Mouse (Mus musculus) megakaryocyte progenitor cell, adult 5-6 weeks (primary cell): Measurements from ENCODE around the gene Cdca4. TPM values are rescaled to one million over a fixed set of nuclear protein-coding genes. Genes with fewer than 3 reads are reported as not detected.

Source experiments
- ATAC-seq: replicated peaks from 2 replicates; pipeline ENCODE4 v1.8.0; 2016; ENCODE audit warnings: mild to moderate bottlenecking, moderate TSS enrichment, inconsistent platforms; ENCODE audit not compliant: poor library complexity
- total RNA-seq, 2 experiments: library from RNA; stranded (forward) in 1 of 2; stranded (reverse) in 1 of 2; fragments of 157-497, 149-512 nt in 1 of 2; fragments of 200-1000 nt in 1 of 2; gene quantifications; 2 replicates each; pipeline versions ENCODE4 v1.2.3 to v1.2.4; 2015 to 2017

The Cdca4 gene
- total RNA-seq (2015) (64.3 and 68.9 TPM in 2 replicates), total RNA-seq (2017) (56.8 and 63.6 TPM in 2 replicates)

GRCm38 (mm10) chr12:112829244-112829864, at the start of gene Cdca4:
TSS of gene Cdca4 (minus strand) at chr12:112829423.
- peak; percentile 84 for ATAC-seq

- no peak for ATAC-seq
These were observed 48.4 kb upstream of the Cdca4 start for GRCm38 (mm10) chr12:112877607-112878020.

DNA sequence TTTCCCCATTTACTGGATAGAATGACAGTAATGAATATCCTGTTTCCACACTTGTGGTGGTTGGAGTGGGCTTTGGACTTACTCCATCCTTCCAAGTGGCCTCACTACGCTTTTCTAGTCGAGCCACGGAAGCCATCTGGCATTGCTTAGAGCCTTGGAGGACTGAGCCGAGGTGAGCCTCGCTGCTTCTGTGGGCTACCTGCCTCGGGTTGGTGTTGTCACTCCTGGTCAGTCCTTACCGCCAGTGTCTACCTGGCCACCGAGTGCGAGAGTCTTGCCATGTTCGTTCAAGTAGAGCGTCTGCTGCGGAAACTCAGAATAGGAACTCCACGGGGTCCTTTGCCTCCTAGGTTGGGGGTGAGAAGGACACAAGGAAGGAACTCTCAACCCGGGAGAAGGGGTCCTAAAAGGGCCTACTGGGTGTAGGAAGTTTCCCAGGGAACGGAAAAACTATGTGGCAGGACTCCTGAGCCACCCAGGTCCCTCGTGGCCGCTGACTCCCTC, 47.9 kb upstream of the Cdca4 start:
- no peak for ATAC-seq

GRCm38 (mm10) chr12:112876332-112877072, 47.3 kb upstream of the Cdca4 start:
- ATAC-seq = peak; percentile 53

- ATAC-seq = peak; percentile 63
These were observed 46.2 kb upstream of the Cdca4 start for GRCm38 (mm10) chr12:112875225-112876013.

- no peak for ATAC-seq
These were observed 45.0 kb upstream of the Cdca4 start for GRCm38 (mm10) chr12:112874199-112874598.

GRCm38 (mm10) chr12:112873452-112874190, 44.4 kb upstream of the Cdca4 start:
- peak; percentile 68 for ATAC-seq

GRCm38 (mm10) chr12:112872991-112873390, 43.8 kb upstream of the Cdca4 start:
- no peak for ATAC-seq

DNA sequence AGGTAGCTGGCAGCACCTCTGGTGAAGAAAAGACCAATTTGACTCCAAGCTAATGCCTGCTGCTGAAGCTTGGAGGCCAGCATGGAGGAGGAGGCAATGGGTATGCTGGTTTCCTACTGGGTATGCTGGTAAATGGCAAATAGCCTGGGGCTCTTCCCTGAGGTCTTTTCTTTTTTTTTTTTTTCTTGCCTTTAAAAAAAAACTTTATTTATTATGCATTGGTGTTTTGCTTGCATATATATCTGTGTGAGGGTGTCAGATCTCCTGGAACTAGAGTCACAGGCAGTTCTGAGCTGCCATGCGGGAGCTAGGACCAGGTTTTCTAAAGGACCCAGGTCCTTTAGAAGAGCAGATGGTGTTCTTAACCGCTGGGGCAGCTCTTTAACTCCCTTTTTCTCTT, 42.0 kb upstream of the Cdca4 start:
- no peak for ATAC-seq

DNA sequence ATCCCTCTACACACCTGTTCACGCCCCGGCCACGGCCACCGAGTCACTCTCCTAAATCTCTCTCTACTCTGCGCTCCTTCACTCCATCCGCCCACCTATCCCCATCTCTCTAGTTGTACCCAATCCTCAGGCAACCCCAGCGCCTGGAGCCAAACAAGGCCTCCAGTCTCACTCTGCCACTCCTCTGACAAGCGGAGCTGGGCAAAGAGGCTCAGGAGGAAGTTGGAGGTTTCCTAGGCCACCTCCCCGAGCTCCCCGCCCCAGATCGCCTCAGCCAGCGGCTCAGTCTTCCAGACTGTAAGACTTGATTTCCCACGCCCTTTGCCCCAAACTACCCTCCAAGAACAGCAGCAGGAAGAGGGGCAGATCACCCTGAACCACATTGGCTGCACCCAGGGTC, 41.6 kb upstream of the Cdca4 start:
- ATAC-seq = peak; percentile 30

DNA sequence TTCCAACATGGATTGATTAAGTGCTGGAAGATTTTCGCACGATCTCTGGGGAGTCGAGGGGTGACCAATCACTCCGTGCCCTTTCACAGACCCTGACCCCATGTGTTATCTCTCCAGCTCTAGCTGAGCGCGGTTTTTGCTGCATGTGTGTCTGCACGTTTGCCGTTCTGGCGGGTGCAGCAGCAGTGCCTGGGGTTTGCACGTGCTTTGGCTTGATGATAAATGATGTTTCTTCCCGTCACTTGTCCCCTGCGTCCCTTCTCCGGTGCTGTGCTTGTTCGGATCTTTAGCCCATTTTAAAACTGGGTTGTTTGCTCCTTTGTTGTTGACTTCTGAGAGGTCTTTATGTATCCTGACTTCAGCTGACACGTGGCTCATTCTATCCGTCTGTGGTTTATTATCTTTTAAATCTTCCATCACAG, 40.6 kb upstream of the Cdca4 start:
- no peak for ATAC-seq

DNA sequence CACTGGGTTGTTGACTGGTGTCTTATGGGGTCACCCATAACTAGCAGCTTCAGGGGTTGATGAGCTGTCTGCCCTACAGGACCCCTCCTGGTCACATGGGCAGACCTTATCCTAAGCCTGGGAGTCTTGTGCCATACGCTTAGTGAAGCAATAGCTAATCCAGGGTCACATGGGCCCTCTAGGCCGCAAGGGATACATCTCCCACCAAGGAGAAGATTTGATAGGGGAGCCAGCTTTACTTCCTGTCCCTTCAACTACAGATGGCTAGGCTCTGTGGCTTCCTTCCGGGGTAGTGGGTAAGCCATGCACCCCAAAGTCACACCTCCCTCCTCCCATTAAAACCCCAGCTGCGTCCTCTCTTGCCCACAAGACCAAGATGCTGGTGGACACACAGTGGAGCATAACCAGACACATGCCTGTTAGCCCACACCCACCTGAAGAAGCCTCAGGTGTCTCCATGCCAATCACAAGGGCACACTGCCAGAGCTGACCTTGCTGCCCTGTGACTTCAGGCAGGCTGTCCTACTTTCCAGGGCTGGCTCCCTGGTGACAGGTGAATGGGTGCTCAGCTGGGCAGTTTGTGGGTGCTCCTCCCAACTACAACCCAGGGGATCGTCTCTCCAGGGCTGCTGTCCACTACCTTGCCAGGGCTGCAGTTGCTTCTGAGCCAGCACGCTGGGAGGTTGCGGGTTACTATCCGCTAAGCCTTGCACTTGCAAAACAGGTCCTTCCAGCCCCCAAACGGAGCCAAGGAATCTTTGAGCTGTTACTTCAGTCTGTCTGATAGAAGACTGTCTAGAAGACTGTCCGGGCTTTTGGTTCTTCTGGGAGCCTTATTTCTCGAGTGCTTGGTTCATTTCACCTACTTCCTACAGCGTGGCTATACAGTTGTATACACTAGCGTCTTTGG, 39.2 kb upstream of the Cdca4 start, which contains the start of gene Gpr132:
Gpr132 (minus strand) TSS at position 51 of the 910 bp plus-strand sequence.
- ATAC-seq = peak; percentile 55

GRCm38 (mm10) chr12:112867106-112867674, 38.0 kb upstream of the Cdca4 start:
- ATAC-seq = peak; percentile 68

DNA sequence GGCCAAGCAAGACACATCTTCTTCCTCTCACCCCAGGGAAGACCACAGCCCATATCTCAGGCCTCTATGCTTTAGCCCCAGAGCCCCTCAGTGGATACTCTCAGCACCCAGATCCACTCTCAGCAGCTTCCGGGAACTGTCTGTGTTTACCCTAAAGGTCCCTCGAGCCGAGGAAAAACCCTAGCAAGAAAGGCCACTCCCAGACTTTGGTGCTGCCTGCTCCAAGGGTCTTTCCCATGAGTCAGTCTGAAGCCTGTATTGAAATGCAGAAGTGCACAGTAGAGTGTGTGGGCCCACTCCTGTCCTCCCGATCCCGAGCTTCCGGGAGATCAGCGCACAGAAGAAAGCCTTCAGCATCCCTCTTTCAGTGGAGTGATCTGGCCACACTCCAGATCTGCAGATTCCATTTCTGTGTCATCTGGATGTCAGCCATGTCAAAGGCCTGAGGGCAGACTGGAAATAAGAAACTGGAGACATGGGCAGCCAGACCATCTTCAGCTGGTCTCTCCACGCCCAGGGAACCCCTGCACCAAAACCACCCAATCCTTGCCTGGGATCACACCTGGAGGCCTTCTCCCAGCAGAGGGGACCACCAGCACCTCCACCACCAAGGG, 37.4 kb upstream of the Cdca4 start:
- ATAC-seq = no peak

DNA sequence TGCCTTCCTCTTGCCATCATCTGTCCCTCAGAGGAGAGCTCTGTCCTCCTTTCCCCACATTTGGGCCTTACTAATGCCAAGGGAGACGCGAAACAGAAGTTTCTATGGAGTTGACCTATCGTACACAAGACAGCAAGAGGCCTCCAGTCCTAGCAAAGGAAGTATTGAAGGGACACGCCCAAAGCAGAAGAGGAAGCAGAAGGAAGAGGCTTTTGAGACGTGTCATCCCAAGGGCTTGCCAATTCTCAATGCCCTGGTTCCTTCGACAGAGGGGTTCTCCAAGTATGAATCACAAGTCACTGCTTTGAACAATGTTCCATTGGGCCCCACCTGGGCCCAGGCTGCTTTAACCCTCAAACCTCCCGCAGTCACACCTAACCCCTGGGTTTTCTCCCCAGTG, 35.6 kb upstream of the Cdca4 start:
- ATAC-seq = peak; percentile 32

GRCm38 (mm10) chr12:112861911-112862321, 32.7 kb upstream of the Cdca4 start:
- no peak for ATAC-seq

DNA sequence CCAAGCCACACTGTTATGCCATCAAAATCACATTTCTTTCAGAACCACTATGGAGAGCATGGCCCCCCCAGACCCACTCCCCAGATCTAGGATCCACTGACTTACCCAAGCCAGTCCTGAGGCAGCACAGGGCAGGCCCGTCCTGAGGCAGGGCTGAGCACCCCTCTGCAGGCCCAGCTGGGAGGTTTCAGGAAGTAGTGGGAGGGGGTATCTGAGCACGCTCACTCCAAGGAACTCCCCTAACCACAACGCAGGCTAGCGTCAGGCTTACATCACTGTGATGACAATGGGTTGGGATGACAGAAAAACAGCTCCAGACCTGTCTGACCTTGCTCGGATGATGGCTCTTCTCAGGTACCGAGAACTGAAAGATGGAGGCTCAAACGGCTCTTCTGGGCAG, 31.5 kb upstream of the Cdca4 start:
- peak; percentile 89 for ATAC-seq

GRCm38 (mm10) chr12:112859930-112860329, 30.7 kb upstream of the Cdca4 start:
- peak; percentile 18 for ATAC-seq
